Mouse (Mus musculus): ENCODE measurements around the gene Adamts5. TPM values are rescaled to one million over a fixed set of nuclear protein-coding genes. Genes with fewer than 3 reads are reported as not detected.
A peak's percentile ranks its signal among the peaks of the same experiment; 100 is the strongest.

Gene Adamts5
- polyA plus RNA-seq, 1 experiment from 2014 or later, result 0.59 TPM

- WGBS (ENCODE audit: insufficient replicate concordance), result 4% methylated on average over 42 of the region's 45 CpGs
- Histone ChIP-seq H3K9me3 (ENCODE audit: low read length) (no peaks in the 10 kb centered on the region), H3K9ac (replicated peaks) (no peak overlapping the region), H3K4me2 (ENCODE audit: low read depth, low read length) (peak overlapping the region; percentile 76), H3K36me3 (replicated peaks; ENCODE audit: insufficient read depth, low read length) (no peaks in the 10 kb centered on the region), H3K4me1 (ENCODE audit: insufficient read depth) (no peaks in the 10 kb centered on the region), H3K27ac (ENCODE audit: low read depth) (no peak overlapping the region), H3K27me3 (ENCODE audit: insufficient read depth, low read length) (peaks cover 32% of the 10 kb centered on the region), H3K4me3 (ENCODE audit: low read depth, low read length) (peak overlapping the region; percentile 56)
- DNase-seq, result no peak
- TF ChIP-seq CTCF (IDR thresholded peaks at IDR 0.05; ENCODE audit: low read depth) (no peak), EP300 (IDR thresholded peaks at IDR 0.05; ENCODE audit: low read depth) (no peak)
- no peak; the same call in 1 of the 2 replicates for ATAC-seq
Observed at GRCm38 (mm10) chr16:85899790-85900587, 1.6 kb downstream of the Adamts5 start.

- ATAC-seq, result no peak; the same call in 1 of the 2 replicates
- H3K9me3 ChIP-seq (ENCODE audit: low read length), result no peaks in the 10 kb centered on the region
- H3K27me3 ChIP-seq (ENCODE audit: insufficient read depth, low read length), result peaks cover 32% of the 10 kb centered on the region
- no peak overlapping the region for H3K9ac ChIP-seq (replicated peaks)
- no peaks in the 10 kb centered on the region for H3K36me3 ChIP-seq (replicated peaks; ENCODE audit: insufficient read depth, low read length)
- H3K4me1 ChIP-seq (ENCODE audit: insufficient read depth), result no peaks in the 10 kb centered on the region
- H3K4me3 ChIP-seq (ENCODE audit: low read depth, low read length), result peak overlapping the region; percentile 56; the same call in 1 of the 2 replicates
- no peak overlapping the region for H3K27ac ChIP-seq (ENCODE audit: low read depth)
- peak overlapping the region; percentile 76 for H3K4me2 ChIP-seq (ENCODE audit: low read depth, low read length)
- TF ChIP-seq EP300 (IDR thresholded peaks at IDR 0.05; ENCODE audit: low read depth) (no peak), CTCF (IDR thresholded peaks at IDR 0.05; ENCODE audit: low read depth) (peak; percentile 15; the same call in 1 of the 2 replicates)
- DNase-seq, result no peak
- 20% methylated on average over 25 of the region's 25 CpGs for WGBS (ENCODE audit: insufficient replicate concordance)
Observed at GRCm38 (mm10) chr16:85899301-85899721, 2.3 kb downstream of the Adamts5 start.

GRCm38 (mm10) chr16:85898816-85899215 lies 2.8 kb downstream of the Adamts5 start:
- Histone ChIP-seq H3K27ac (ENCODE audit: low read depth) (no peak overlapping the region), H3K9ac (replicated peaks) (no peak overlapping the region), H3K4me1 (ENCODE audit: insufficient read depth) (no peaks in the 10 kb centered on the region), H3K9me3 (ENCODE audit: low read length) (no peaks in the 10 kb centered on the region), H3K27me3 (ENCODE audit: insufficient read depth, low read length) (peaks cover 32% of the 10 kb centered on the region), H3K36me3 (replicated peaks; ENCODE audit: insufficient read depth, low read length) (no peaks in the 10 kb centered on the region), H3K4me3 (ENCODE audit: low read depth, low read length) (no peak overlapping the region), H3K4me2 (ENCODE audit: low read depth, low read length) (no peak overlapping the region)
- no peak for DNase-seq
- ATAC-seq, result no peak
- TF ChIP-seq EP300 (IDR thresholded peaks at IDR 0.05; ENCODE audit: low read depth), result no peak
- TF ChIP-seq CTCF (IDR thresholded peaks at IDR 0.05; ENCODE audit: low read depth), result no peak
- WGBS (ENCODE audit: insufficient replicate concordance), result 71% methylated on average over 10 of the region's 10 CpGs

GRCm38 (mm10) chr16:85898391-85898790 lies 3.2 kb downstream of the Adamts5 start:
- Histone ChIP-seq H3K4me2 (ENCODE audit: low read depth, low read length) (no peak overlapping the region), H3K27me3 (ENCODE audit: insufficient read depth, low read length) (peaks cover 32% of the 10 kb centered on the region), H3K4me1 (ENCODE audit: insufficient read depth) (no peaks in the 10 kb centered on the region), H3K9me3 (ENCODE audit: low read length) (no peaks in the 10 kb centered on the region), H3K27ac (ENCODE audit: low read depth) (no peak overlapping the region), H3K4me3 (ENCODE audit: low read depth, low read length) (no peak overlapping the region), H3K36me3 (replicated peaks; ENCODE audit: insufficient read depth, low read length) (no peaks in the 10 kb centered on the region), H3K9ac (replicated peaks) (no peak overlapping the region)
- DNase-seq, result no peak
- WGBS (ENCODE audit: insufficient replicate concordance), result 58% methylated on average over 4 of the region's 4 CpGs
- no peak for TF ChIP-seq CTCF (IDR thresholded peaks at IDR 0.05; ENCODE audit: low read depth)
- no peak for TF ChIP-seq EP300 (IDR thresholded peaks at IDR 0.05; ENCODE audit: low read depth)
- ATAC-seq, result no peak

- no peak for TF ChIP-seq CTCF (IDR thresholded peaks at IDR 0.05; ENCODE audit: low read depth)
- no peak for TF ChIP-seq EP300 (IDR thresholded peaks at IDR 0.05; ENCODE audit: low read depth)
- no peaks in the 10 kb centered on the region for H3K9me3 ChIP-seq (ENCODE audit: low read length)
- ATAC-seq (no peak), DNase-seq (no peak)
- H3K27me3 ChIP-seq (ENCODE audit: insufficient read depth, low read length), result peaks cover 32% of the 10 kb centered on the region
- no peaks in the 10 kb centered on the region for H3K4me1 ChIP-seq (ENCODE audit: insufficient read depth)
- H3K4me3 ChIP-seq (ENCODE audit: low read depth, low read length), result no peak overlapping the region
- 78% methylated on average over 3 of the region's 3 CpGs for WGBS (ENCODE audit: insufficient replicate concordance)
- H3K9ac ChIP-seq (replicated peaks), result no peak overlapping the region
- no peaks in the 10 kb centered on the region for H3K36me3 ChIP-seq (replicated peaks; ENCODE audit: insufficient read depth, low read length)
- no peak overlapping the region for H3K27ac ChIP-seq (ENCODE audit: low read depth)
- H3K4me2 ChIP-seq (ENCODE audit: low read depth, low read length), result no peak overlapping the region
Observed at GRCm38 (mm10) chr16:85897854-85898253, 3.8 kb downstream of the Adamts5 start.

- no peak for ATAC-seq
- Histone ChIP-seq H3K4me2 (ENCODE audit: low read depth, low read length) (no peak overlapping the region), H3K27ac (ENCODE audit: low read depth) (no peak overlapping the region), H3K9me3 (ENCODE audit: low read length) (no peaks in the 10 kb centered on the region), H3K4me1 (ENCODE audit: insufficient read depth) (no peaks in the 10 kb centered on the region), H3K9ac (replicated peaks) (no peak overlapping the region), H3K4me3 (ENCODE audit: low read depth, low read length) (no peak overlapping the region), H3K36me3 (replicated peaks; ENCODE audit: insufficient read depth, low read length) (no peaks in the 10 kb centered on the region), H3K27me3 (ENCODE audit: insufficient read depth, low read length) (peaks cover 19% of the 10 kb centered on the region)
- 69% methylated on average over 4 of the region's 4 CpGs for WGBS (ENCODE audit: insufficient replicate concordance)
- TF ChIP-seq EP300 (IDR thresholded peaks at IDR 0.05; ENCODE audit: low read depth) (no peak), CTCF (IDR thresholded peaks at IDR 0.05; ENCODE audit: low read depth) (no peak)
- no peak for DNase-seq
Observed at GRCm38 (mm10) chr16:85895948-85896347, 5.7 kb downstream of the Adamts5 start.

Data from liver, postnatal 0 days (tissue).